Mouse (Mus musculus) forebrain, postnatal 0 days (tissue): ENCODE data around the gene Trim21. TPM values are rescaled to one million over a fixed set of nuclear protein-coding genes. Genes with fewer than 3 reads are reported as not detected.

Source experiments
- ATAC-seq: fragments of 200-750 bp; cut with Nextera tagmentation; 2 replicates; pipeline ENCODE4 v1.8.0; 2017; ENCODE audit warnings: mild to moderate bottlenecking, moderate library complexity
- DNase-seq: peaks from one replicate; pipeline ENCODE4 v3.0.0-alpha.2; 2015
- H3K27ac ChIP-seq: fragments of 300-500 bp; sonication (generic); 2 replicates; pipeline ENCODE4 v1.5.1; 2014; ENCODE audit warnings: low read depth, mild to moderate bottlenecking, antibody characterized with exemption, low read length, moderate library complexity, mixed read lengths
- H3K27me3 ChIP-seq: fragments of 300-500 bp; sonication (generic); 2 replicates; pipeline ENCODE4 v1.6.1; 2014; ENCODE audit warnings: mild to moderate bottlenecking, low read length, mixed read lengths; ENCODE audit not compliant: insufficient read depth
- H3K36me3 ChIP-seq: fragments of 300-500 bp; sonication (generic); 2 replicates; pipeline ENCODE4 v1.6.1; 2014; ENCODE audit warnings: mild to moderate bottlenecking, moderate library complexity; ENCODE audit not compliant: insufficient read depth
- H3K4me1 ChIP-seq: fragments of 300-500 bp; sonication (generic); 2 replicates; pipeline ENCODE4 v1.6.1; 2014; ENCODE audit warnings: antibody characterized with exemption; ENCODE audit not compliant: insufficient read depth
- H3K4me2 ChIP-seq: fragments of 300-500 bp; sonication (generic); 2 replicates; pipeline ENCODE4 v1.6.1; 2014; ENCODE audit warnings: low read depth, mild to moderate bottlenecking, moderate library complexity
- H3K4me3 ChIP-seq: fragments of 300-500 bp; sonication (generic); 2 replicates; pipeline ENCODE4 v1.5.1; 2014; ENCODE audit warnings: low read depth, low read length, mixed read lengths
- H3K9ac ChIP-seq: fragments of 300-500 bp; sonication (generic); 2 replicates; pipeline ENCODE4 v1.6.1; 2014; ENCODE audit warnings: mild to moderate bottlenecking
- H3K9me3 ChIP-seq: fragments of 300-500 bp; sonication (generic); 2 replicates; pipeline ENCODE4 v1.6.1; 2016; ENCODE audit warnings: low read length
- CTCF ChIP-seq: sonication (generic); IDR thresholded peaks from 2 replicates; pipeline ENCODE4 v1.5.1; 2016; ENCODE audit warnings: antibody characterized with exemption, control low read depth, low read depth
- WGBS: fragments of 180-500 bp; shearing (Covaris S2); extraction: QIAGEN DNeasy Blood & Tissue Kit; methylation state at CpG from one replicate; pipeline ENCODE4 v1.1.7; 2014; 5-methylcytosine and 5-hydroxymethylcytosine counted together
- polyA plus RNA-seq: library from polyadenylated mRNA; unstranded; fragments of >200 nt; fragmentation: Nextera tagmentation; extraction: Ambion mirVana; gene quantifications from 2 replicates; pipeline ENCODE4 v1.2.1, GENCODE M21; 2015
- total RNA-seq: library from RNA; depleted of rRNA; stranded (reverse); fragments of >200 nt; gene quantifications from 2 replicates; pipeline ENCODE4 v1.2.3, GENCODE M21; 2014; rRNA removed

Trim21 gene
- total RNA-seq (1.5 and 3.5 TPM in 2 replicates), polyA plus RNA-seq (0.30 and 0.38 TPM in 2 replicates)

GRCm38 (mm10) chr7:102564999-102565997 lies at the start of gene Trim21:
Trim21 (minus strand) TSS chr7:102565486.
- H3K36me3 ChIP-seq = no peaks in the 10 kb centered on the region

GRCm38 (mm10) chr7:102597378-102598031 lies 32.2 kb upstream of the Trim21 start, which contains the start of gene Olfr552:
Olfr552 (plus strand) TSS chr7:102597770.
- Histone ChIP-seq H3K27me3 (no peaks in the 10 kb centered on the region), H3K9me3 (no peaks in the 10 kb centered on the region), H3K4me3 (no peak within 1 kb of the TSS), H3K9ac (no peak within 1 kb of the TSS), H3K36me3 (no peaks in the 10 kb centered on the region), H3K4me1 (no peaks in the 10 kb centered on the region), H3K4me2 (no peak within 1 kb of the TSS), H3K27ac (no peak within 1 kb of the TSS)
- no peak for ATAC-seq
- TF ChIP-seq CTCF = no peak
- WGBS = 21% methylated on average over 1 of the region's 1 CpGs
- no peak for DNase-seq

More at GRCm38 (mm10) chr7:102564999-102565997, at the start of gene Trim21:
- Histone ChIP-seq H3K4me1 (no peaks in the 10 kb centered on the region), H3K9ac (0 out of 2 replicates have a peak within 1 kb of the TSS, but pooled peaks have one; percentile 22), H3K27ac (no peak within 1 kb of the TSS), H3K27me3 (no peaks in the 10 kb centered on the region), H3K4me3 (peak within 1 kb of the TSS; percentile 22; the same call in 1 of the 2 replicates), H3K4me2 (peak within 1 kb of the TSS; percentile 33), H3K9me3 (no peaks in the 10 kb centered on the region)
- ATAC-seq = peak; percentile 84
- no peak for DNase-seq
- WGBS = 28% methylated on average over 10 of the region's 10 CpGs
- no peak for TF ChIP-seq CTCF

DNA sequence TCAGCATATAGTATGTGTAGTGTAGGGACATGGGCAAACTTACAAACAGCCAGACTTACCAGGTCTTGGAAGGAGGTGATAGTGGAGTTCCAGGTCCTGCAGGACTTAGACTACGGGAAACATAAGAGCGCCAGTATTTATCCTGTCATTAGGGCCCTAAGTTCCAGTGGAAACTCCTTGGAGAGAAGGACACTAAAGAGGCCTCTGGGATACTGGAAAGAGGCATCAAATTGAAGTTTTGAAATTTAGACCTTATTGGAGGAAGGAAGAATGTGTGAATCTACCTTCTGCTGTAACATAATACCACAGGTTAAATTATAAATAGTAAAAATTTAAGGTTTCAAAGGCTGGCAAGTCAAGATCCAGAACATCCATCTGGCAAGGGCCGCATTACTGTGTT lies 26.5 kb upstream of the Trim21 start, which contains the start of gene Olfr551:
Gene Olfr551 (minus strand): TSS at position 101 of the 400 bp plus-strand sequence.
- TF ChIP-seq CTCF = no peak
- Histone ChIP-seq H3K9me3 (no peaks in the 10 kb centered on the region), H3K4me1 (no peaks in the 10 kb centered on the region), H3K27me3 (no peaks in the 10 kb centered on the region), H3K36me3 (no peaks in the 10 kb centered on the region), H3K4me2 (no peak within 1 kb of the TSS), H3K9ac (no peak within 1 kb of the TSS), H3K4me3 (no peak within 1 kb of the TSS), H3K27ac (no peak within 1 kb of the TSS)
- DNase-seq = no peak
- WGBS = 94% methylated on average over 3 of the region's 3 CpGs
- ATAC-seq = no peak

GRCm38 (mm10) chr7:102575998-102576397 lies 10.7 kb upstream of the Trim21 start:
- Histone ChIP-seq H3K9me3 (no peaks in the 10 kb centered on the region), H3K27ac (no peak overlapping the region), H3K36me3 (no peaks in the 10 kb centered on the region), H3K4me2 (no peak overlapping the region), H3K9ac (no peak overlapping the region), H3K4me1 (no peaks in the 10 kb centered on the region), H3K4me3 (no peak overlapping the region), H3K27me3 (no peaks in the 10 kb centered on the region)
- ATAC-seq (no peak), DNase-seq (no peak)
- WGBS = 45% methylated on average over 6 of the region's 6 CpGs
- TF ChIP-seq CTCF = no peak

- ATAC-seq = peak; percentile 54
- Histone ChIP-seq H3K36me3 (no peaks in the 10 kb centered on the region), H3K4me3 (no peak overlapping the region), H3K4me1 (no peaks in the 10 kb centered on the region), H3K9ac (no peak overlapping the region), H3K27me3 (no peaks in the 10 kb centered on the region), H3K9me3 (no peaks in the 10 kb centered on the region), H3K27ac (no peak overlapping the region), H3K4me2 (no peak overlapping the region)
- WGBS = 67% methylated on average over 3 of the region's 3 CpGs
- peak; percentile 8 for DNase-seq
- TF ChIP-seq CTCF = no peak
Measured at GRCm38 (mm10) chr7:102573174-102573830, 8.0 kb upstream of the Trim21 start.

DNA sequence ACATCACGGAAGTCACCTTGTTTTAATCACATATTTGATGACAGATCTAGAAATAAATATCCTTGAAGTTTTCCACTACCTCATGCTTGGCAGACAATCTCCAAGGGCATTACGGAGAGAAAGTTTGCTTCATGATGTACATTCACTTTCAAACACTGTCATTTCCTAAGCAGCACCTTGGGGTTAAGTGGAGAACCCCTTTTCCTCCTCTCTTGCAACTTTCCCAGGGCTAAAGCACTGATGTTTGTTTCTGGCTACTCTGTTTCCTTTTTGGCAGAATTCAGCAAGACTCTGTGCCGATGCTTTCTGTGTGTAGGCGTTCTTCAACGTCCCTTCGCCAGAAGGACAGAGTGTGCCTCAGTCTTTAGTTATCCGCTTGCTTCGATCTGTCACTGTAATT lies 5.9 kb upstream of the Trim21 start, which contains the start of gene Olfr550:
Gene Olfr550 (plus strand): TSS at position 301 of the 400 bp plus-strand sequence.
- Histone ChIP-seq H3K9me3 (no peaks in the 10 kb centered on the region), H3K27ac (no peak within 1 kb of the TSS), H3K9ac (no peak within 1 kb of the TSS), H3K4me2 (no peak within 1 kb of the TSS), H3K36me3 (no peaks in the 10 kb centered on the region), H3K27me3 (no peaks in the 10 kb centered on the region), H3K4me3 (no peak within 1 kb of the TSS), H3K4me1 (no peaks in the 10 kb centered on the region)
- WGBS = 92% methylated on average over 8 of the region's 8 CpGs
- ATAC-seq (no peak), DNase-seq (no peak)
- TF ChIP-seq CTCF = no peak
